Mouse (Mus musculus) adrenal gland, adult 2 months (tissue): ENCODE results near the gene Tagap. TPM values are rescaled to one million over a fixed set of nuclear protein-coding genes. Genes with fewer than 3 reads are reported as not detected.
"Not testable (repeated sequence)": the region's sequence is repeated elsewhere in the genome, so short reads cannot be mapped to it uniquely, and the experiment has no call there.

Experiments
- DNase-seq: peaks from one replicate; pipeline ENCODE4 v3.0.0; 2021
- polyA plus RNA-seq: library from polyadenylated mRNA; depleted of rRNA; stranded (reverse); fragments of >200 nt; gene quantifications from 2 replicates; pipeline ENCODE4 v1.2.3, GENCODE M21; 2012; rRNA removed
- total RNA-seq, 2 experiments: library from RNA; stranded (reverse); gene quantifications; 2 replicates each; pipeline ENCODE4 v1.2.3; 2021

Gene Tagap
- total and polyA plus RNA-seq, 3 experiments, result 1.1 to 5.9 (median 4.5) TPM

DNA sequence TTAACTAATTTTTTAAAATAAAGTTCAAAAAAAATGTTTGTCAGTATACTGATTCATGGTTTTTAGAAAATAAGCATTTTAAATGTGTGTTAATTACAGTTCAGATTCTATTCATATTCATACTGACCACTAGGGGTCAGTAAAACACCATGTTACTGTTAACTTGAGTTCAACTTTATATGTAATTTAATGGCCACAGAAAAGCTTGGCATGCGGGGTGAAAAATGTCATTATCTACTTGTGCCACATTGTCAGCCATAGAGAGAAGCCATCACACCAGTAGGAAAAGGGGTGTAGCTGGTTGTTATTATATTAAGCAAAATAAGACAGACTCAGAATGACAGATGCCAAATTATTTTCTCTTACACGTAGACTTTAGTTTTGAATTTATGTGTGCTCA is 57.7 kb downstream of the Tagap start:
- DNase-seq, result not testable (repeated sequence)

Other genes starting within 250 kb of the Tagap start
- 10 to 100 TPM in 1 of 2 experiments, 1 to 10 TPM in 1; 4.7 to 11.4 TPM for gene Fndc1, start 98.7 kb upstream of the Tagap start, total RNA-seq
- gene Fndc1, start 98.7 kb upstream of the Tagap start, polyA plus RNA-seq, result 7.6 and 9.0 TPM in 2 replicates
- gene Rsph3a, start 19.6 kb downstream of the Tagap start, total RNA-seq, result 10 to 100 TPM; 42.2 to 43.2 TPM
- gene Rsph3a, start 19.6 kb downstream of the Tagap start, polyA plus RNA-seq, result 169 and 206 TPM in 2 replicates
- not detected for gene Gm49673, start 221.8 kb downstream of the Tagap start, total RNA-seq
- 2.5 and 16.1 TPM in 2 replicates for gene Gm49673, start 221.8 kb downstream of the Tagap start, polyA plus RNA-seq
- 10 to 100 TPM; 29.2 to 62.6 TPM for gene Rnaset2a, start 222.1 kb downstream of the Tagap start, total RNA-seq
- 54.9 and 82.3 TPM in 2 replicates for gene Rnaset2a, start 222.1 kb downstream of the Tagap start, polyA plus RNA-seq
- gene Fgfr1op, start 239.5 kb downstream of the Tagap start, total RNA-seq, result 10 to 100 TPM; 16.6 to 21.4 TPM
- 0.42 and 0.43 TPM in 2 replicates for gene Fgfr1op, start 239.5 kb downstream of the Tagap start, polyA plus RNA-seq